Mouse (Mus musculus) hindbrain, embryonic 11.5 days (tissue): Measurements from ENCODE around the gene Rbm4. TPM values are rescaled to one million over a fixed set of nuclear protein-coding genes. Genes with fewer than 3 reads are reported as not detected.

Source experiments
- ATAC-seq: fragments of 200-750 bp; cut with Nextera tagmentation; 2 replicates; pipeline ENCODE4 v1.8.0; 2017; ENCODE audit warnings: mild to moderate bottlenecking, moderate TSS enrichment, moderate library complexity; ENCODE audit not compliant: low FRiP score
- DNase-seq: peaks from one replicate; pipeline ENCODE4 v3.0.0-alpha.2; 2015; ENCODE audit warnings: low spot score
- H3K27ac ChIP-seq: fragments of 300-500 bp; sonication (generic); 2 replicates; pipeline ENCODE4 v1.5.1; 2014; ENCODE audit warnings: mild to moderate bottlenecking, low read depth, low read length
- H3K27me3 ChIP-seq: fragments of 300-500 bp; sonication (generic); 2 replicates; pipeline ENCODE4 v1.6.1; 2014; ENCODE audit warnings: mild to moderate bottlenecking, low read length, moderate library complexity, mixed read lengths; ENCODE audit not compliant: control insufficient read depth, insufficient read depth
- H3K36me3 ChIP-seq: fragments of 300-500 bp; sonication (generic); 2 replicates; pipeline ENCODE4 v1.6.1; 2014; ENCODE audit warnings: mild to moderate bottlenecking, low read length, moderate library complexity, mixed read lengths; ENCODE audit not compliant: control insufficient read depth, insufficient read depth
- H3K4me1 ChIP-seq: fragments of 300-500 bp; sonication (generic); replicated peaks from 2 replicates; pipeline ENCODE4 v1.6.1; 2014; ENCODE audit warnings: low read length, mixed read lengths; ENCODE audit not compliant: control insufficient read depth, insufficient read depth
- H3K4me2 ChIP-seq: fragments of 300-500 bp; sonication (generic); replicated peaks from 2 replicates; pipeline ENCODE4 v1.6.1; 2014; ENCODE audit warnings: mild to moderate bottlenecking, low read depth, low read length
- H3K4me3 ChIP-seq: fragments of 300-500 bp; sonication (generic); 2 replicates; pipeline ENCODE4 v1.5.1; 2014; ENCODE audit warnings: low read depth, low read length
- H3K9ac ChIP-seq: fragments of 300-500 bp; sonication (generic); 2 replicates; pipeline ENCODE4 v1.6.1; 2014; ENCODE audit warnings: low read depth, low read length
- H3K9me3 ChIP-seq: fragments of 300-500 bp; sonication (generic); 2 replicates; pipeline ENCODE4 v1.6.1; 2016; ENCODE audit warnings: low read length; ENCODE audit not compliant: control insufficient read depth
- WGBS: fragments of 180-500 bp; shearing (Covaris S2); extraction: QIAGEN DNeasy Blood & Tissue Kit; methylation state at CpG from one replicate; pipeline ENCODE4 v1.1.7; 2014; 5-methylcytosine and 5-hydroxymethylcytosine counted together
- polyA plus RNA-seq: library from polyadenylated mRNA; unstranded; fragments of >200 nt; fragmentation: Nextera tagmentation; extraction: Ambion mirVana; gene quantifications from 2 replicates; pipeline ENCODE4 v1.2.1, GENCODE M21; 2014

Rbm4 gene
- polyA plus RNA-seq, 1 experiment from 2014 or later = 107 TPM

GRCm38 (mm10) chr19:4741482-4741881, 52.2 kb downstream of the Rbm4 start:
- 78% methylated on average over 10 of the region's 10 CpGs for WGBS
- Histone ChIP-seq H3K9me3 (no peaks in the 10 kb centered on the region), H3K27ac (no peak overlapping the region), H3K4me2 (no peak overlapping the region), H3K4me3 (no peak overlapping the region), H3K36me3 (peaks cover 8% of the 10 kb centered on the region), H3K4me1 (no peaks in the 10 kb centered on the region), H3K9ac (no peak overlapping the region), H3K27me3 (no peaks in the 10 kb centered on the region)
- DNase-seq (no peak), ATAC-seq (no peak)

GRCm38 (mm10) chr19:4739762-4740161, 53.9 kb downstream of the Rbm4 start:
- ATAC-seq = no peak
- DNase-seq = no peak
- H3K9me3 ChIP-seq = no peaks in the 10 kb centered on the region
- H3K36me3 ChIP-seq = peaks cover 7% of the 10 kb centered on the region; the same call in 1 of the 2 replicates
- H3K27ac ChIP-seq = no peak overlapping the region
- 91% methylated on average over 5 of the region's 5 CpGs for WGBS
- no peaks in the 10 kb centered on the region for H3K27me3 ChIP-seq
- no peak overlapping the region for H3K4me2 ChIP-seq
- H3K4me1 ChIP-seq = no peaks in the 10 kb centered on the region
- no peak overlapping the region for H3K4me3 ChIP-seq
- no peak overlapping the region for H3K9ac ChIP-seq

GRCm38 (mm10) chr19:4739053-4739452, 54.6 kb downstream of the Rbm4 start:
- no peak overlapping the region for H3K4me3 ChIP-seq
- DNase-seq (no peak), ATAC-seq (no peak)
- H3K36me3 ChIP-seq = peaks cover 9% of the 10 kb centered on the region; the same call in 1 of the 2 replicates
- H3K4me1 ChIP-seq = no peaks in the 10 kb centered on the region
- H3K9ac ChIP-seq = no peak overlapping the region
- no peaks in the 10 kb centered on the region for H3K27me3 ChIP-seq
- no peak overlapping the region for H3K4me2 ChIP-seq
- no peak overlapping the region for H3K27ac ChIP-seq
- 89% methylated on average over 11 of the region's 11 CpGs for WGBS
- no peaks in the 10 kb centered on the region for H3K9me3 ChIP-seq

- ATAC-seq (no peak), DNase-seq (no peak)
- H3K9me3 ChIP-seq = no peaks in the 10 kb centered on the region
- H3K4me2 ChIP-seq = no peak overlapping the region
- peaks cover 12% of the 10 kb centered on the region; the same call in 1 of the 2 replicates for H3K36me3 ChIP-seq
- H3K4me1 ChIP-seq = no peaks in the 10 kb centered on the region
- H3K9ac ChIP-seq = no peak overlapping the region
- 87% methylated on average over 13 of the region's 13 CpGs for WGBS
- H3K27me3 ChIP-seq = no peaks in the 10 kb centered on the region
- no peak overlapping the region for H3K27ac ChIP-seq
- H3K4me3 ChIP-seq = no peak overlapping the region
Measured at GRCm38 (mm10) chr19:4737866-4738265, 55.8 kb downstream of the Rbm4 start.

Other genes starting within 250 kb of the Rbm4 start
- gene Lrfn4, start 178.2 kb downstream of the Rbm4 start, polyA plus RNA-seq = 7.7 and 9.0 TPM in 2 replicates
- gene Rce1, start 168.3 kb downstream of the Rbm4 start, polyA plus RNA-seq = 59.8 and 64.4 TPM in 2 replicates
- 2.7 and 4.9 TPM in 2 replicates for gene Gm960, start 95.2 kb downstream of the Rbm4 start, polyA plus RNA-seq
- gene Sptbn2, start 82.7 kb downstream of the Rbm4 start, polyA plus RNA-seq = 17.4 and 18.7 TPM in 2 replicates
- gene Rbm4b, start 37.4 kb downstream of the Rbm4 start, polyA plus RNA-seq = 146 and 154 TPM in 2 replicates
- 22.4 and 37.1 TPM in 2 replicates for gene Gm21992, start 17.7 kb upstream of the Rbm4 start, polyA plus RNA-seq
- 92.9 and 98.4 TPM in 2 replicates for gene Rbm14, start 17.7 kb upstream of the Rbm4 start, polyA plus RNA-seq
- gene Ccs, start 45.4 kb upstream of the Rbm4 start, polyA plus RNA-seq = 39.1 and 43.7 TPM in 2 replicates
- gene Ccdc87, start 45.5 kb upstream of the Rbm4 start, polyA plus RNA-seq = 0.33 and 0.34 TPM in 2 replicates
- gene Ctsf, start 61.2 kb upstream of the Rbm4 start, polyA plus RNA-seq = 38.5 and 40.9 TPM in 2 replicates
- 1.4 and 3.2 TPM in 2 replicates for gene Actn3, start 84.0 kb upstream of the Rbm4 start, polyA plus RNA-seq
- gene Zdhhc24, start 84.8 kb upstream of the Rbm4 start, polyA plus RNA-seq = 14.1 and 16.3 TPM in 2 replicates
- 8.1 and 11.6 TPM in 2 replicates for gene Bbs1, start 112.7 kb upstream of the Rbm4 start, polyA plus RNA-seq
- 125 and 155 TPM in 2 replicates for gene Dpp3, start 134.4 kb upstream of the Rbm4 start, polyA plus RNA-seq
- gene Peli3, start 149.2 kb upstream of the Rbm4 start, polyA plus RNA-seq = 1.7 and 3.0 TPM in 2 replicates
- 153 and 158 TPM in 2 replicates for gene Mrpl11, start 168.2 kb upstream of the Rbm4 start, polyA plus RNA-seq
- gene Npas4, start 196.4 kb upstream of the Rbm4 start, polyA plus RNA-seq = 0.06 and 0.07 TPM in 2 replicates
- gene Slc29a2, start 230.0 kb upstream of the Rbm4 start, polyA plus RNA-seq = 3.8 and 4.1 TPM in 2 replicates
- 35.4 and 45.2 TPM in 2 replicates for gene B4gat1, start 244.9 kb upstream of the Rbm4 start, polyA plus RNA-seq
- 0.73 and 2.3 TPM in 2 replicates for gene AC124502.3, start 245.0 kb upstream of the Rbm4 start, polyA plus RNA-seq
- gene Brms1, start 247.5 kb upstream of the Rbm4 start, polyA plus RNA-seq = 62.0 and 66.1 TPM in 2 replicates